Mouse (Mus musculus) adrenal gland, adult 2 months (tissue): ENCODE measurements around the gene Zfp704. TPM values are rescaled to one million over a fixed set of nuclear protein-coding genes. Genes with fewer than 3 reads are reported as not detected.

Experiments used
- DNase-seq: peaks from one replicate; pipeline ENCODE4 v3.0.0; 2021
- polyA plus RNA-seq: library from polyadenylated mRNA; depleted of rRNA; stranded (reverse); fragments of >200 nt; gene quantifications from 2 replicates; pipeline ENCODE4 v1.2.3, GENCODE M21; 2012
- total RNA-seq, 2 experiments: library from RNA; stranded (reverse); gene quantifications; 2 replicates each; pipeline ENCODE4 v1.2.3; 2021

Gene Zfp704
- total and polyA plus RNA-seq, 3 experiments, result 3.3 to 12.5 (median 9.7) TPM

- DNase-seq, result peak; percentile 48
Observed at GRCm38 (mm10) chr3:9516119-9516855, 93.6 kb downstream of the Zfp704 start.

GRCm38 (mm10) chr3:9515527-9515926, 94.4 kb downstream of the Zfp704 start:
- DNase-seq, result no peak

- no peak for DNase-seq
Observed at GRCm38 (mm10) chr3:9513703-9514110, 96.2 kb downstream of the Zfp704 start.

- no peak for DNase-seq
Observed at GRCm38 (mm10) chr3:9512199-9512598, 97.7 kb downstream of the Zfp704 start.

GRCm38 (mm10) chr3:9505692-9506211, 104.1 kb downstream of the Zfp704 start:
- no peak for DNase-seq

- no peak for DNase-seq
Observed at GRCm38 (mm10) chr3:9504371-9504770, 105.5 kb downstream of the Zfp704 start.

- DNase-seq, result peak; percentile 96
Observed at GRCm38 (mm10) chr3:9500725-9501124, 109.2 kb downstream of the Zfp704 start.

GRCm38 (mm10) chr3:9499994-9500553, 109.8 kb downstream of the Zfp704 start:
- peak; percentile 66 for DNase-seq

GRCm38 (mm10) chr3:9499489-9499888, 110.4 kb downstream of the Zfp704 start:
- no peak for DNase-seq

GRCm38 (mm10) chr3:9497260-9497659, 112.6 kb downstream of the Zfp704 start:
- DNase-seq, result no peak

- DNase-seq, result no peak
Observed at GRCm38 (mm10) chr3:9491766-9492283, 118.1 kb downstream of the Zfp704 start.

GRCm38 (mm10) chr3:9487644-9488043, 122.2 kb downstream of the Zfp704 start:
- DNase-seq, result no peak

GRCm38 (mm10) chr3:9485506-9485905, 124.4 kb downstream of the Zfp704 start:
- DNase-seq, result no peak

GRCm38 (mm10) chr3:9481956-9482355, 127.9 kb downstream of the Zfp704 start:
- DNase-seq, result no peak

- DNase-seq, result no peak
Observed at GRCm38 (mm10) chr3:9481358-9481757, 128.5 kb downstream of the Zfp704 start.

GRCm38 (mm10) chr3:9480936-9481335, 128.9 kb downstream of the Zfp704 start:
- no peak for DNase-seq

- no peak for DNase-seq
Observed at GRCm38 (mm10) chr3:9477386-9477785, 132.5 kb downstream of the Zfp704 start.

- DNase-seq, result no peak
Observed at GRCm38 (mm10) chr3:9476336-9476735, 133.5 kb downstream of the Zfp704 start.

- peak; percentile 9 for DNase-seq
Observed at GRCm38 (mm10) chr3:9475501-9475900, 134.4 kb downstream of the Zfp704 start.

GRCm38 (mm10) chr3:9474331-9474730, 135.6 kb downstream of the Zfp704 start:
- DNase-seq, result no peak

GRCm38 (mm10) chr3:9466287-9466686, 143.6 kb downstream of the Zfp704 start:
- DNase-seq, result peak; percentile 35

GRCm38 (mm10) chr3:9465731-9466130, 144.2 kb downstream of the Zfp704 start:
- DNase-seq, result no peak

- DNase-seq, result no peak
Observed at GRCm38 (mm10) chr3:9461660-9462059, 148.2 kb downstream of the Zfp704 start.
